Mouse (Mus musculus): ENCODE results near the gene Gpm6b.

Gene Gpm6b

DNA sequence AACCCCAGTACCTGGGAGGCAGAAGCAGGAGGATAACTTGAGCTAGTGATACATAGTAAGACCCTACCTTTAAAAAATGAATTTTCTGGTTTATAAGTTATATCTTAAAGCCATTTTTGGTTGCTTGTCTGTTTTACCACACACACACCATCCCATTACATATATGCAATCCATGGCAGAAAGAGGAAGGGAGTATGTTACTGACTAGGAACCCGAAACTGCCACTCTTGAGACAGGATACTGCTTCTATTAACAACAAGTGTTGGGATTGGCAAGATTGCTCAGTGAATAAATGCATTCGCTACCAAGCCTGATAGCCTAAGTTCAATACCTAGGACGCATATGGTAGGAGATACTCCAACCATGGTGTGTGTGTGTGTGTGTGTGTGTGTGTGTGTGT lies 117.6 kb downstream of the Gpm6b start:
- DNase-seq (ENCODE audit: low read depth, low spot score) = no peak

DNA sequence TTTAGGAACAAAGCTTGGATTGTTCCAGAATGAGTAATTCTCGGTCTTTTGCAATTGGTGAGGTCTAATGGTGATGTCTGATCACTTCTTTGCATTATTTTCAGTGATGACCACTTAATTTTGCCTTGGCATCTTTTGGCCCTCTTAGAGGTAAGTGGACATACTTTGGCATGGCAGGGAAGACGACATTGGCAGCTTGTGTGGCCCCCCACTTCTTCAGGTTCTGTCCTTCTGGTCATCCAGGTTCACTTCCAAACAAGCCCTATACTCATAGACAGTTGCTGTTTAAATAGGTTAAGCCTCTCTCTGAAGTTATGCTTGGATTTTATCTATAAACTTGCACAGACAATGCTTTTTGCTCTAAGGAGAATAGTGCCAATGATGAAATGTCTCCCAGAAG lies 120.2 kb downstream of the Gpm6b start:
- DNase-seq (ENCODE audit: low read depth, low spot score) = no peak

DNA sequence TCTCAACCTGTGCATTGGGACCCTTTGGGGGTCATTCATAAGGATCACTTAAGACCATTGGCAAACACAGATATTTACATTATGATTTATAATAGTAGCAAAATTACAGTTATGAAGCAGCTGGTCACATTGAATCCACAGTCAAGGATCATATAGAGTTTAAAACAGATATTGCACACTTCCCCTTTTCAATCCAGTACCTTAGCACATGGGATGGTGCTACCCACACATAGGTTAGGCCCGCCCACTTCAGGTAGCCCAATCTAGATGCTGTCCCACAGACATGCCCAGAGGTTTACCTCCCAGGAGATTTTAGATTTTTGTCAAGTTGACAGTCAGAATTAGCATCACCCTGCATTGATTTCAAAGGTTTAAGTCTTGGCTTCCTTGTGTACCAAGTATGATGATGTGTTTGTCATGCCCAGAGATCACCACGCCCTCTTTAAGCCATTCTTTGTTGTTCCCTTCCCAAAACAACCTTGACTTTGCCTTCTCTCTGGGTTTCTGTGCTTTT lies 121.3 kb downstream of the Gpm6b start:
- no peak for DNase-seq (ENCODE audit: low read depth, low spot score)

DNA sequence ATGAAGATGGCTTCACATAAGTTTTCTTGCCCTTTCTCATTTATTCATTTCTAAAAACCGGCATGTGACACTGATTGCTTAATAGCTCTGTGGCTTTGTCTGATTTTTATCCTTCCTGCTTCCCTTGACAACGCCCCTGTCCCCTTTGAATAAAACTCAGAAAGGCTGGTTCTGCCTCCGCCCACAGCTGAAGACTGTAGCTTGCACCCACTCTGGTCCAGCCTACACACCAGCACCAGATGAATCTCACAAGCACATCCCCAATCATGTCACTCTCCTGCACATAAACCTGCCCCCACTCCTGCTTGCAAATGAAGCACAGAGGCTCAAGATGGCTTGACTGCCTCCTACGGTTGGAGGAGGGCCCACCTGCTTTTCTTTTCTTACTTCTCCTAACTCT lies 121.7 kb downstream of the Gpm6b start:
- no peak for DNase-seq (ENCODE audit: low read depth, low spot score)

DNA sequence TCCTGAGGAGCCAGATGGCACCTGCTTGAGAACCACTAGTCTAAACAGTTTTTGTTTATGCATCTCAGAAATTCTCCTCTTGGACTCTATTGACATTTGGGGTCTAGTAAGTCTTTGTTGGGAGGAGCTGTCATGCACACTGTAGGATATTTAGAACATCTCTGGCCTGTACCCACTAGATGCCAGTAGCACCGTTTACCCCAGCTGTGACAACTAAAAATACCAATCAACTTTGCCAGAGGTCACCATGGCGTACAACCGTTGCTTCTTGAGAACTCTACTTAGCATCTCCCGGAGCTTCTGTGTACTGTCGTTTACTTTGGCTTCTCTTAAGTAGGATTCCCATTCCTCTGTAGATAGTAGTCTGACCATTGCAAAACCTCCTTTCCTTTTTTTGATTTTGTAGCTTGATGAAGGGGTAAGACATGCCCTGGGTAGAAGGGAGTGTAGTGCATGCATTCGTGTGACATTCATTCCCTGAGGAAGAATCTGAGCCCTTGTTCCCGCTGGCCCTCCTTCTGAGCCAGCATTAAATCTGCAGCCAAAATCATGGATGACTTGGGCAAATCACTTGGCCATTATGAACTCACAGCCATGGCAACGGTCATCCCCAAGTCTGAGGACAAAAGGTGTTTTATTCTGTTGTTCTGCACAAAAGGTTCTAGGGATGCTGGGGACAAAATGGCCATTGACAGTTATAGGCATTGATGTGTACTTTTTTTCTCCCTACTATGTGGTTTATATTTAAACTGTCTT lies 126.9 kb downstream of the Gpm6b start:
- no peak for DNase-seq (ENCODE audit: low read depth, low spot score)

DNA sequence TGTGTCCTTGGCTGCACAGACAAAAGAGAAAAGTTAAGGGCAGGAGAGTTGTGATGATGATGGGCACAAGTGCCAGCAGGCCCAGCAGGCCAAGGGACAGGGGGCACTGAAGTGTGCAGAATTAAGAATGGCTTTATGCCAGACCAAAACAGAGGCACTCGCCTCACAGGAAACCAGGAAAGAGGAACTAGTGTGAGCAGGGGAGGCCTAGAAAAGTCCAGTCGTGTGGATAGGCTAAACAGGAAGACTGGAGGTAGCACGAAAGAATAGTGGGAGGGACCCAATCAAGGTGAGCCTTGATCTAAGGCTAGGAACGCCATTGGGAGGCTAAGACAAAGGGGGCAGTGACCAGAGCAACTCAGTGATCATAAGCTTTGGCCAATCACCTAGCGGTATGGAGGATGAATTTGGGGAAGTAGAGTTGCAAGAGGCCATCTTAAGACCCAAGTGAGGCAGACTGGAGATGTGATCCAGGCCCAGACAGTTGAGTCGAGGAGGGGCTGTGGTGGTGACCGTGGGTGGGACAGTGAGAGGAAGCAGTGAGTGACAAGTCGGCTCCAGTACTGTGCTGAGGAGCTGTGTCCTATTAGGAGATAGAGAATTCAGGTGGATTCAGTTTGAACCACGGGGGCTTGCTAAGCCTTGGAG lies 138.1 kb downstream of the Gpm6b start:
- no peak for DNase-seq (ENCODE audit: low read depth, low spot score)

DNA sequence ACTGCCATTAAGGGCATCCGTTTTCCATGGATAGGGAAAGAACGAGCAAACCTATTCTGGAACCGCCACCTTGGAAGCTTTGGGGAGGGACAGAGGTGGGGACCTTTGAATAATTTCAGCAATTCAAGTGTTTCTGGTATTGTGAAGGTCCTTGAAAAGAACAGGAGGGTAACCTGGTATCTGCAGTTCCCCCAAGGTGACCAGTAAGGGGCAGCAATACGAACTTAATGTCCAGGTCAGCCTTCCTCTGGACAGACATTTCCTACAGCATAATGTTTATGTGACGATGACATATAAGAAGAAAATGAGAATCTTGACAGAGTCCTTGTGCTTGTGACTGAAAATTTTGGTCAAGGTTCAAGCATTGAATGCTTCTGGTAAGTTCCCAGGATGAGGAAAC lies 139.9 kb downstream of the Gpm6b start:
- DNase-seq (ENCODE audit: low read depth, low spot score) = no peak

DNA sequence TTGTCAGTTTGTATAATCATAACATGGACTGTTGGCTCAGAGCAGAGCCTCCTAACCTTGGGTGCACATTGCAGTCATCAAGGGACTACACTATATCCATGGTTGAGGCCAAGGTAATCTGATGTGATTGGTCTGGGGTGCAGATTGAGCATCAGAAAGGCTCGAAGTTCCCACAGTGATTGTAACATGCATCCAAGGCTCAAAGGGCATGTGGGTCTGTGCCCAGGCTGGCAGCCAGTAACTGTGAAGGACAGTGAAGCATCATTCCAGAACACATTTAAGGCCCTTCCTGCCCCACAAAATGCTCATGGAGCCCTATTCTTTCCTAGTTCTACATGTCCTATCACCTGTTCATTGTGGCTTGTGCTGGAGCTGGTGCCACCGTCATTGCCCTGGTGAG lies 144.9 kb downstream of the Gpm6b start:
- DNase-seq (ENCODE audit: low read depth, low spot score) = no peak

DNA sequence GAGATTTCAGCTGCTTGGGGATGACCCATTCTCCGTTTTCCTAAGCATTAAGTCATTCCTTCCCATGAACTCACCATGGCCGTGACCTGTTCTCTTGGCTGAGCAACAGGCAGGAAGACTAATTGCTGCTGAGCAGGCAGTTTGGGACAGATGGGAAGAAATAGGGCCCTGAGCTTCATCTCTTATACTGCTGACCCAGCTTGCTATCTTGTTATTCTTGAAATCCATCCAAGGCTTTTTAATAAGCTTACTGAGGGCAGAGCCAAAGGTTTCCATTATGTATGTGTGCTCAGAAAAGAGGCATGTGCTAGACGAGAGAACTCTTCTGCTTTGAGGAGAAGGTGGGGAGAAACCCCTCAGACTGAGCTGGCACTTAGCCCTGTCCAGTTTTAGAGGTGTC lies 146.2 kb downstream of the Gpm6b start:
- DNase-seq (ENCODE audit: low read depth, low spot score) = no peak

DNA sequence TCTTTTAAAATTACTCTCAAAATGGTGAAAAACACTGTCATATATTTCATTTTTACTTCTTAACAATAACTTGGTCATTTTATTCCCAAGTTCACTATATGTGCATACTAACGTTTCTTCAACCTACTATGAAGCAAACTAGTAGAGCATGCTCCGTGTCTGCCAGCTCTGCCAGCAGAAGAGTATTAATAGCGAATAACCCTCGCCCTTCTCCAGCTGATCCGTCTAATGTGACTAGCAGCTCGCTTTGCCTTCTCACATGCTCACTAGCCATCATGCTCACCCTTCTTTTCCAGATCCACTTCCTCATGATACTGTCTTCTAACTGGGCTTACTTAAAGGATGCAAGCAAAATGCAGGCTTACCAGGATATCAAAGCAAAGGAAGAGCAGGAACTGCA lies 147.9 kb downstream of the Gpm6b start:
- DNase-seq (ENCODE audit: low read depth, low spot score) = no peak

DNA sequence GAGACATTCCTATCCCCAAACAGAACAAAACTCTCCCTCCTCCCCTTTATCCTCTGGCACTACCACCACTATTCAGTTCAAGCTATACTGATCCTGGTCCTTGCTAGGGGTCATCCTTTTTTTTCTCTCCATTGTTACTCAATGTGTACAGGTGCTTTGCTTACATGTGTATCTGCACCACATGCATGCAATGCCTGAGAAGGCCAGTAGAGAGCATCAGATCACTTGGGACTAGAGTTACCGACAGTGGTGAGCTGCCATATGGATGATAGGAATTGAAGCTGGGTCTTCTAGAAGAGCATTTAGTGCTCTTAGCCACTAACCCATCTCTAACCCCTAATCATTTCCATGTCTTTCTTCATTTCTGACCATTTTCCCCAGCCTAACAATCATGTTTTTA lies 155.0 kb downstream of the Gpm6b start:
- no peak for DNase-seq (ENCODE audit: low read depth, low spot score)

DNA sequence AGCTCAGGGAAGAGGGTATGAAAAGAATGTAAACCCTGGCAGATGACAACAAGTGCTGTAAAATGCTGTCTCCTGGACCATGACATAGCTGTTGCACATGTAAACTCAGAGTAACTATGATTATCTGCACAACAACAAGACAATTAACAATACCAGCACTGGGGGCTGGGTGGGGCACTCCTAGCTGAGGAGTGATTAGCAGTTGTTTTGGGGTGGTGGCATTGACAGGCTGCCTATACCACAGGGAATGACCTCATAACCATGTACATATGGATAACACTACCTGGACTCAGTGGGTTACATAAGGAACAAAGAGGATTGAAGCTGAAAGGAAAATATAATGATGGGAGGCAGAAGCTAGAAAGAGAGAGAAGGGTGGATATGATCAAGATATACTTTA lies 169.2 kb downstream of the Gpm6b start:
- DNase-seq (ENCODE audit: low read depth, low spot score) = no peak

DNA sequence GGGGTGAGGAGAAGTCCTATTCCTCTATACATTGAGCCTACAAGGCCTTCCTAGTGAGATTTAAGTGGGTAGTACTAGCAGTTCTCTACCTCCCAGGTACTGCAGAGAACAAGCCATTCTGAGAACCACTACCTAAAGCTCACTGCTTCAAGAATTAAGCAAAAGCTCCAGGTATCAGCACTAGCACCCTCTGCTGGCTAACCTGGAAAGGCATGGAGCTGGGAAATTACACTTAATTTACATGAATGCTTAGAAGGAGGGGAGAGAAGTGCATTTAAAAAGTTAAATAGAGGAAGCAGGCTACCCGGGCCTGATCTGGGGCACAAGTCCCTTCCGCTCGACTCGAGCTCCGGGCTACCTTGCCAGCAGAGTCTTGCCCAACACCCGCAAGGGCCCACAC lies 177.5 kb downstream of the Gpm6b start:
- DNase-seq (ENCODE audit: low read depth, low spot score) = no peak

DNA sequence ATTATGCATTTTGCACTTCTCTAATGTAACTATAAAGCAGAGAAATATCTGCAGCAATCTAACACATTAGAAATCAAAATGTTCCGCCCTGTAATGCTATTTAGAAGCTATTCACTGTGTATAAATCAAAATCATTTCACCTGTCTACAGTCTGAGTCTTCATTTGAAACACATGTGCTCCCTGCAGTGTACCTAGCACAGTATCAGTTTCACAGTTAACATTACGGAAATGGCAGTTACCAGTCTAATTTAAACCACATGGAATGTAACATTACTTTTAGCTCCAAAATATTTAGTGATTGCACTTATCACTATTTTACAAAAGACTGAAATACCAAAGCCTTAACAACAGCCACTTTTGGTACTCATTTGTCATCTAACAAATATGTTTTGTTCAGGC lies 196.1 kb downstream of the Gpm6b start:
- no peak for DNase-seq (ENCODE audit: low read depth, low spot score)

Data from WW6 (cell line).